Mouse (Mus musculus) lung, postnatal 4 days (tissue): ENCODE data around the gene Fbxo41.
"Not testable (repeated sequence)": the region's sequence is repeated elsewhere in the genome, so short reads cannot be mapped to it uniquely, and the experiment has no call there.

Experiments
- DNase-seq, 2 experiments: peaks; one replicate each; pipeline ENCODE4 v3.0.0; 2021

Gene Fbxo41

GRCm38 (mm10) chr6:85490252-85490651 lies 12.5 kb downstream of the Fbxo41 start:
- DNase-seq: no peak

GRCm38 (mm10) chr6:85489717-85490116 lies 13.1 kb downstream of the Fbxo41 start:
- no peak for DNase-seq

- no peak for DNase-seq
Observed at GRCm38 (mm10) chr6:85488510-85488909, 14.3 kb downstream of the Fbxo41 start.

- no peak for DNase-seq
Observed at GRCm38 (mm10) chr6:85485738-85486137, 17.1 kb downstream of the Fbxo41 start.

- no peak for DNase-seq
Observed at GRCm38 (mm10) chr6:85483843-85484721, 18.7 kb downstream of the Fbxo41 start.

- no peak for DNase-seq
Observed at GRCm38 (mm10) chr6:85480685-85481084, 22.1 kb downstream of the Fbxo41 start.

- DNase-seq: no peak
Observed at GRCm38 (mm10) chr6:85479979-85480378, 22.8 kb downstream of the Fbxo41 start.

GRCm38 (mm10) chr6:85478416-85478815 lies 24.4 kb downstream of the Fbxo41 start:
- DNase-seq: no peak

GRCm38 (mm10) chr6:85477366-85477917 lies 25.4 kb downstream of the Fbxo41 start:
- peak; percentile 23 to 29 for DNase-seq

- DNase-seq: no peak
Observed at GRCm38 (mm10) chr6:85475581-85475980, 27.2 kb downstream of the Fbxo41 start.

- no peak for DNase-seq
Observed at GRCm38 (mm10) chr6:85472542-85472941, 30.3 kb downstream of the Fbxo41 start.

GRCm38 (mm10) chr6:85471962-85472361 lies 30.8 kb downstream of the Fbxo41 start:
- no peak for DNase-seq

GRCm38 (mm10) chr6:85469660-85470430 lies 32.9 kb downstream of the Fbxo41 start:
- no peak for DNase-seq

- no peak for DNase-seq
Observed at GRCm38 (mm10) chr6:85465381-85465780, 37.4 kb downstream of the Fbxo41 start.

- no peak for DNase-seq
Observed at GRCm38 (mm10) chr6:85459621-85460020, 43.2 kb downstream of the Fbxo41 start.

GRCm38 (mm10) chr6:85452816-85453215 lies 50.0 kb downstream of the Fbxo41 start:
- no peak for DNase-seq

GRCm38 (mm10) chr6:85452411-85452665 lies 50.5 kb downstream of the Fbxo41 start:
- DNase-seq: no peak

GRCm38 (mm10) chr6:85451664-85452410 lies 51.0 kb downstream of the Fbxo41 start, which contains the start of gene Pradc1:
Gene Pradc1, minus strand, starts transcription at chr6:85451970.
- peak; percentile 98 for DNase-seq

GRCm38 (mm10) chr6:85450697-85451663 lies 51.8 kb downstream of the Fbxo41 start, which contains the start of gene Cct7:
Gene Cct7, plus strand, starts transcription at chr6:85451514.
- peak; percentile 99 to 100 for DNase-seq

GRCm38 (mm10) chr6:85450140-85450539 lies 52.7 kb downstream of the Fbxo41 start:
- DNase-seq: not testable (repeated sequence)

GRCm38 (mm10) chr6:85447351-85447750 lies 55.4 kb downstream of the Fbxo41 start:
- DNase-seq: no peak

- DNase-seq: no peak
Observed at GRCm38 (mm10) chr6:85445286-85445685, 57.5 kb downstream of the Fbxo41 start.
